ENCODE assay signal across 9 mouse cellular contexts in the genomic region with DNA sequence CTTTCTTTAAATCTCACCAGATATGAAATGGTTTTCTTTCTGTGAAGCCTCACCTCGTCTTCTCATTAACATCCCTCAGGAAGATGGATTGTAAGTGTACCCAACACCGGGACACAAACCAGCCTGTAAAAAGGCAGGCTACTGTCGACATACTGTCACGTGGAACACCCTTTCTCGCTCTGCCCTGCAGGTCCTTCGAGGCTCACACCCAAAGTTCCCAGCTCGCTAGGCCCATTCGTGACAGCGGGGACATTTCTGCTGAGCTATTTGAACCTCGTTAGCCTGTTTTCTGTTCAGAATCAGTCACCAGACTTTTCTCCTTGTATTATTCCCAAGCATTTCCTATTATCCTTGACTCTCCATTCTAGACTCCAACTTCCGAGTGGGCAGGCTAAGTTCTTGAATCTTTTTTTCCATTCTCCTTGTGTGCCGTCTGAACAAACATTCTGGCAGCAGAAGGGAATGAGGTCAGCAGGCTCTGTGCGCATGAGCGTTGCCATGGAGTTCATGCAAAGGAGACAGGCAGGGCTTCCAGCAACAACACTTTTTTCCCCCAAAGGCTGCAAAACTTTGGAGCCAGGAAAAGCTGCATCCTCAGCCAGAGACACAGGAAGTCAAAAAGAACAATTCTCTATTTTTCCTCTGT.
DNase-seq lines count a peak whose midpoint lies in the region; ATAC-seq and TF ChIP-seq lines count a peak whose summit lies in the region.
"Had no signal": no experiment of that assay in that cellular context is flagged by ENCODE, and none has a peak within 500 bp of the region (broad histone marks: within the 10 kb centered on the region; RNA-seq: fewer than 3 reads in every experiment).

No protein-coding gene starts in this region.

- H3K4me3 ChIP-seq in embryonic facial prominence, embryonic 11.5 days (ENCODE audit: low read depth, low read length): no peak overlapping the region
- no peak overlapping the region for H3K4me3 ChIP-seq in kidney, embryonic 16.5 days (ENCODE audit: low read length)
- no peak overlapping the region for H3K4me3 ChIP-seq in limb, embryonic 14.5 days (replicated peaks; ENCODE audit: low read length)
- H3K4me3 ChIP-seq: megakaryocyte, embryonic 14.5 days had no signal

- TF ChIP-seq POLR2A in limb, embryonic 14.5 days (IDR thresholded peaks at IDR 0.05; ENCODE audit: borderline replicate concordance, extremely low read depth, insufficient read depth, insufficient read length): no peak

- no peak overlapping the region for H3K4me2 ChIP-seq in embryonic facial prominence, embryonic 11.5 days (ENCODE audit: low read depth, low read length)
- H3K4me2 ChIP-seq in kidney, embryonic 16.5 days (replicated peaks; ENCODE audit: low read depth, low read length): no peak overlapping the region
- H3K4me2 ChIP-seq in limb, embryonic 14.5 days (replicated peaks; ENCODE audit: low read depth, low read length, severe bottlenecking): no peak overlapping the region

- WGBS in embryonic facial prominence, embryonic 11.5 days: 75% methylated on average over 14 of the region's 14 CpGs
- 74% methylated on average over 14 of the region's 14 CpGs for WGBS in kidney, embryonic 16.5 days
- 64% methylated on average over 14 of the region's 14 CpGs for WGBS in limb, embryonic 14.5 days

- no peaks in the 10 kb centered on the region for H3K9me3 ChIP-seq in embryonic facial prominence, embryonic 11.5 days (replicated peaks; ENCODE audit: control insufficient read depth, low read length)
- 0 out of 2 replicates have a peak, but pooled peaks cover 4% of the 10 kb centered on the region for H3K9me3 ChIP-seq in kidney, embryonic 16.5 days (ENCODE audit: low read length)
- H3K9me3 ChIP-seq in limb, embryonic 14.5 days (ENCODE audit: control insufficient read depth, low read length): no peaks in the 10 kb centered on the region

- no peak for ATAC-seq in embryonic facial prominence, embryonic 11.5 days (replicated peaks; ENCODE audit: insufficient number of reproducible peaks, low FRiP score, low TSS enrichment, low read depth)
- 0 out of 2 replicates have a peak, but pooled peaks have one; percentile 54 for ATAC-seq in kidney, embryonic 16.5 days (ENCODE audit: low FRiP score, low TSS enrichment)
- ATAC-seq in limb, embryonic 14.5 days (ENCODE audit: low FRiP score, low read depth): no peak

- no peak overlapping the region for H3K9ac ChIP-seq in embryonic facial prominence, embryonic 11.5 days (replicated peaks; ENCODE audit: low read length)
- no peak overlapping the region for H3K9ac ChIP-seq in kidney, embryonic 16.5 days (replicated peaks; ENCODE audit: low read length)
- H3K9ac ChIP-seq in limb, embryonic 14.5 days (ENCODE audit: low read depth, low read length, severe bottlenecking): no peak overlapping the region

- peak; percentile 52 for DNase-seq in embryo, embryonic 10 days (ENCODE audit: low spot score)
- DNase-seq in embryo, embryonic 9.5 days (ENCODE audit: extremely low spot score): no peak
- DNase-seq in embryonic facial prominence, embryonic 11.5 days (ENCODE audit: low spot score): peak; percentile 27
- peak; percentile 95 for DNase-seq in heart, adult 8-10 months (ENCODE audit: low spot score)
- DNase-seq in limb, embryonic 14.5 days (ENCODE audit: low spot score): peak; percentile 73
- peak; percentile 39 for DNase-seq in retina, embryonic 14.5 days (ENCODE audit: low spot score)
- DNase-seq in B cell, adult 2 months: no peak

- no peaks in the 10 kb centered on the region for H3K27me3 ChIP-seq in embryonic facial prominence, embryonic 11.5 days (ENCODE audit: control insufficient read depth, insufficient read depth, low read length)
- no peaks in the 10 kb centered on the region for H3K27me3 ChIP-seq in kidney, embryonic 16.5 days (ENCODE audit: insufficient read depth, low read length)
- no peaks in the 10 kb centered on the region for H3K27me3 ChIP-seq in limb, embryonic 14.5 days (ENCODE audit: control insufficient read depth, insufficient read depth, low read length)
- H3K27me3 ChIP-seq: megakaryocyte, embryonic 14.5 days had no signal

- no peak overlapping the region for H3K27ac ChIP-seq in embryonic facial prominence, embryonic 11.5 days (replicated peaks; ENCODE audit: low read depth, low read length)
- H3K27ac ChIP-seq in kidney, embryonic 16.5 days (ENCODE audit: low read length): 0 out of 2 replicates have a peak overlapping the region, but pooled peaks have one; percentile 52
- H3K27ac ChIP-seq in limb, embryonic 14.5 days (replicated peaks; ENCODE audit: low read depth, low read length): peak overlapping the region; percentile 57; the same call in 1 of the 2 replicates

- H3K4me1 ChIP-seq in embryonic facial prominence, embryonic 11.5 days (ENCODE audit: control insufficient read depth, insufficient read depth, low read length): no peaks in the 10 kb centered on the region
- H3K4me1 ChIP-seq in kidney, embryonic 16.5 days (ENCODE audit: insufficient read depth, low read length): no peaks in the 10 kb centered on the region
- no peaks in the 10 kb centered on the region for H3K4me1 ChIP-seq in limb, embryonic 14.5 days (ENCODE audit: control insufficient read depth, insufficient read depth, low read length)
- H3K4me1 ChIP-seq: megakaryocyte, embryonic 14.5 days had no signal

- no peaks in the 10 kb centered on the region for H3K36me3 ChIP-seq in embryonic facial prominence, embryonic 11.5 days (replicated peaks; ENCODE audit: control insufficient read depth, insufficient read depth, low read depth, low read length)
- H3K36me3 ChIP-seq in kidney, embryonic 16.5 days (ENCODE audit: insufficient read depth, low read length): no peaks in the 10 kb centered on the region
- no peaks in the 10 kb centered on the region for H3K36me3 ChIP-seq in limb, embryonic 14.5 days (ENCODE audit: control insufficient read depth, insufficient read depth, low read length)

Comparison
In these comparisons a context has a peak if more than half of its experiments do, and no peak if none do; other contexts are left out.
1. DNase-seq: peak in embryo, embryonic 10 days (single experiment), embryonic facial prominence, embryonic 11.5 days (single experiment), heart, adult 8-10 months (single experiment), limb, embryonic 14.5 days (single experiment) and retina, embryonic 14.5 days (single experiment); none in embryo, embryonic 9.5 days (single experiment) and B cell, adult 2 months (0 of 2).